17 mouse cellular contexts compared by ENCODE assay signal in genomic region chr11:63560466-63560865, GRCm38 (mm10).
"Had no signal": no experiment of that assay in that cellular context is flagged by ENCODE, and none has a peak within 500 bp of the region (broad histone marks: within the 10 kb centered on the region; RNA-seq: fewer than 3 reads in every experiment).

No protein-coding gene starts in this region.

- H3K27me3 ChIP-seq: lung, embryonic 15.5 days; megakaryocyte, embryonic 14.5 days; midbrain, embryonic 15.5 days; neural tube, embryonic 12.5 days; stomach, embryonic 15.5 days had no signal

- H3K36me3 ChIP-seq: lung, embryonic 15.5 days; midbrain, embryonic 12.5 days; midbrain, embryonic 15.5 days; neural tube, embryonic 12.5 days; stomach, embryonic 15.5 days had no signal

- H3K4me1 ChIP-seq: lung, embryonic 15.5 days; megakaryocyte, embryonic 14.5 days; midbrain, embryonic 15.5 days; neural tube, embryonic 12.5 days; stomach, embryonic 15.5 days had no signal

- ATAC-seq: liver, postnatal 0 days; lung, postnatal 0 days; midbrain, embryonic 15.5 days had no signal

- H3K4me3 ChIP-seq: lung, embryonic 15.5 days; megakaryocyte, embryonic 14.5 days; midbrain, embryonic 12.5 days; midbrain, embryonic 15.5 days; neural tube, embryonic 12.5 days; stomach, embryonic 15.5 days had no signal

- DNase-seq: liver, postnatal 0 days; lung, adult 2 months; lung, postnatal 14 days; lung, postnatal 36 days; right cerebral cortex, postnatal 14 days; thymus, adult 2 months; thymus, postnatal 25 days; thymus, postnatal 4 days had no signal

- H3K27ac ChIP-seq: lung, embryonic 15.5 days; macrophage; midbrain, embryonic 12.5 days; midbrain, embryonic 15.5 days; neural tube, embryonic 12.5 days; stomach, embryonic 15.5 days; stomach, postnatal 0 days had no signal

- H3K9ac ChIP-seq: liver, postnatal 0 days; lung, embryonic 15.5 days; midbrain, embryonic 12.5 days; midbrain, embryonic 15.5 days; neural tube, embryonic 12.5 days; stomach, embryonic 15.5 days had no signal

- H3K4me2 ChIP-seq: lung, embryonic 15.5 days; midbrain, embryonic 12.5 days; midbrain, embryonic 15.5 days; neural tube, embryonic 12.5 days; stomach, embryonic 15.5 days had no signal

- H3K9me3 ChIP-seq: lung, embryonic 15.5 days; midbrain, embryonic 12.5 days; midbrain, embryonic 15.5 days; neural tube, embryonic 12.5 days; stomach, embryonic 15.5 days had no signal
